Mouse (Mus musculus) cerebellum, adult (tissue): ENCODE data around the gene Tgif2lx2.
"Not testable (repeated sequence)": the region's sequence is repeated elsewhere in the genome, so short reads cannot be mapped to it uniquely, and the experiment has no call there.

Source experiments
- ATAC-seq: cut with Nextera tagmentation; 2 replicates; pipeline ENCODE4 v1.9.2; 2017; ENCODE audit warnings: mild to moderate bottlenecking, moderate library complexity, mixed read lengths; ENCODE audit not compliant: insufficient number of reproducible peaks, low FRiP score, low TSS enrichment

The Tgif2lx2 gene

GRCm38 (mm10) chrX:118426927-118427326, at the start of gene Tgif2lx2:
Gene Tgif2lx2 (plus strand): TSS chrX:118427227.
- ATAC-seq: not testable (repeated sequence)
